Mouse (Mus musculus): ENCODE results near the gene Pitpnc1. TPM values are rescaled to one million over a fixed set of nuclear protein-coding genes. Genes with fewer than 3 reads are reported as not detected.

The Pitpnc1 gene
- polyA plus RNA-seq, 1 experiment: 0.74 TPM

DNA sequence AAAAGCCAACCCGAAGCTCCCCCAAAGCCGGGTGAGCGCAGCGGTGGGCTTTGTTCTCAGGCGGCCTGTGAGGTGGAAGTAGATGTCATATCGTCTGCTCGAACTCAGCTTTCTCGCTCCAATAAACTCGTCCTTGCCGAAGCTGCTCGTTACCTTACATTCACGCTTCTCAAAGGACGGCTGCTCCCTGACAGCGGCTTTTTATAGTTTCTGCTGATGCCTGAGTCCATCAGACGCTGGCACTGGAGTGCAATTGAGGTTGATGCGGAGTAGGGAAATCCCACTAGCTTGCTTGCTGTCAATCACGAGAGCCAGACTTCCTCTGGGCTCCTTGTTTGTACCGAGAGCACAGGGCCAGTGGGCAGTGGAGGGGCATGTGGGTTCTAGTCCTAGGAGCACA lies 147.3 kb downstream of the Pitpnc1 start:
- H3ac ChIP-seq (ENCODE audit: control insufficient read depth, insufficient read length): no peak overlapping the region
- H3K4me3 ChIP-seq: no peak overlapping the region
- TF ChIP-seq REST (IDR thresholded peaks at IDR 0.05; ENCODE audit: insufficient read depth, insufficient read length) (no peak), POLR2A (IDR thresholded peaks at IDR 0.05; ENCODE audit: insufficient read length, low read depth) (no peak), MYOG (IDR thresholded peaks at IDR 0.05; ENCODE audit: control insufficient read depth in 1 of 3, insufficient read depth in 1 of 3, insufficient read length in 2 of 3, low read depth in 2 of 3) (no peak), CEBPB (IDR thresholded peaks at IDR 0.05; ENCODE audit: insufficient read depth, poor library complexity, severe bottlenecking) (no peak), POLR2AphosphoS2 (IDR thresholded peaks at IDR 0.05; ENCODE audit: insufficient read length, low read depth) (no peak), MYOD1 (IDR thresholded peaks at IDR 0.05; ENCODE audit: control insufficient read depth in 1 of 3, insufficient read length in 2 of 3, low read depth in 2 of 3) (no peak), USF1 (IDR thresholded peaks at IDR 0.05; ENCODE audit: low read depth) (no peak), MAX (IDR thresholded peaks at IDR 0.05; ENCODE audit: low read depth) (no peak), TCF12 (IDR thresholded peaks at IDR 0.05; ENCODE audit: insufficient read depth, poor library complexity, severe bottlenecking) (no peak), TCF3 (IDR thresholded peaks at IDR 0.05; ENCODE audit: insufficient read length, low read depth) (no peak), SRF (IDR thresholded peaks at IDR 0.05; ENCODE audit: control insufficient read depth, insufficient read length, low read depth) (no peak), E2F4 (IDR thresholded peaks at IDR 0.05; ENCODE audit: insufficient read depth) (no peak)
- H3K27me3 ChIP-seq (ENCODE audit: control insufficient read depth, insufficient read depth, insufficient read length): no peaks in the 10 kb centered on the region
- H3K79me2 ChIP-seq (ENCODE audit: control insufficient read depth, insufficient read depth): no peaks in the 10 kb centered on the region
- H3K4me2 ChIP-seq (ENCODE audit: low read depth): no peak overlapping the region
- H3K36me3 ChIP-seq (ENCODE audit: control insufficient read depth, insufficient read depth): no peaks in the 10 kb centered on the region

DNA sequence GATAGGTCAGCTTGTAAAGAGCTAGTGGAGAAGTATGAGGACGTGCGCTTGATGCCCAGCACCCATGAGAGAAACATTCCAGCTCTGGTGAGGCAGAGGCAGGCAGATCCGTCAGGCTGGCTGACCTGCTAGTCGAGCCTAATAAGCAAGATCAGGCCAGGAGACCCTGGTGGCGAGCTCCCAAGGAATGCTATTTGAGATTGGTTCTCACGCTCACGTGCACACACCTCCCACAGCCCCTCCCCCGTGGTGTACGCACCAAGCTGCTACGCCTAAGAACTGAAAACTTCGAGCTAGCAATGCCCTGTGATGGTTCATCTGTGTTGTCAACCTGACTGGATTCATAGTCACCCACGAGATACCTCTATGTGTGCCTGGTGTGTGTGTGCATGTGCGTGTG lies 148.3 kb downstream of the Pitpnc1 start:
- Histone ChIP-seq H3K36me3 (ENCODE audit: control insufficient read depth, insufficient read depth) (no peaks in the 10 kb centered on the region), H3ac (ENCODE audit: control insufficient read depth, insufficient read length) (no peak overlapping the region), H3K79me2 (ENCODE audit: control insufficient read depth, insufficient read depth) (no peaks in the 10 kb centered on the region), H3K4me2 (ENCODE audit: low read depth) (no peak overlapping the region), H3K27me3 (ENCODE audit: control insufficient read depth, insufficient read depth, insufficient read length) (no peaks in the 10 kb centered on the region), H3K4me3 (no peak overlapping the region)
- no peak for TF ChIP-seq MYOD1 (IDR thresholded peaks at IDR 0.05; ENCODE audit: control insufficient read depth in 1 of 3, insufficient read length in 2 of 3, low read depth in 2 of 3)
- no peak for TF ChIP-seq TCF3 (IDR thresholded peaks at IDR 0.05; ENCODE audit: insufficient read length, low read depth)
- TF ChIP-seq E2F4 (IDR thresholded peaks at IDR 0.05; ENCODE audit: insufficient read depth): no peak
- no peak for TF ChIP-seq CEBPB (IDR thresholded peaks at IDR 0.05; ENCODE audit: insufficient read depth, poor library complexity, severe bottlenecking)
- TF ChIP-seq SRF (IDR thresholded peaks at IDR 0.05; ENCODE audit: control insufficient read depth, insufficient read length, low read depth): no peak
- TF ChIP-seq POLR2A (IDR thresholded peaks at IDR 0.05; ENCODE audit: insufficient read length, low read depth): no peak
- no peak for TF ChIP-seq TCF12 (IDR thresholded peaks at IDR 0.05; ENCODE audit: insufficient read depth, poor library complexity, severe bottlenecking)
- TF ChIP-seq POLR2AphosphoS2 (IDR thresholded peaks at IDR 0.05; ENCODE audit: insufficient read length, low read depth): no peak
- no peak for TF ChIP-seq MYOG (IDR thresholded peaks at IDR 0.05; ENCODE audit: control insufficient read depth in 1 of 3, insufficient read depth in 1 of 3, insufficient read length in 2 of 3, low read depth in 2 of 3)
- no peak for TF ChIP-seq USF1 (IDR thresholded peaks at IDR 0.05; ENCODE audit: low read depth)
- no peak for TF ChIP-seq REST (IDR thresholded peaks at IDR 0.05; ENCODE audit: insufficient read depth, insufficient read length)
- no peak for TF ChIP-seq MAX (IDR thresholded peaks at IDR 0.05; ENCODE audit: low read depth)

DNA sequence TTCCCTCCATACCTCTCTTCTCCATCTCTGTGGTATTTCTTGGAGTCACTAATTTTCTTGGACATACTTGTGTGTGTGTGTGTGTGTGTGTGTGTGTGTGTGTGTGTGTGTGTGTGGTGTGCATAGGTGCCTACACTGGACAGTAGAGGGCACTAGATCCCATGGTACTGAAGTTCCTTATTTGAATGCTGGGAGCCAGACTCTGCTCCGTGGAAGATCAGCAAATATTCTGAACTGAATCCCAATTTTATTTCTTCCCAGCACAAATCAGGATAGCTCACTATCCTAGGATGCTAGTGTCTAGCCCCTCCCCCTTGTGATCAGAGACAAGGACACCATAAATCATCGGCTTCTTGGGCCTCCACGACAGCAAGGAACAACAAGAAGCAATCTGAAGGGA lies 148.7 kb downstream of the Pitpnc1 start:
- H3K36me3 ChIP-seq (ENCODE audit: control insufficient read depth, insufficient read depth): no peaks in the 10 kb centered on the region
- no peak overlapping the region for H3K4me3 ChIP-seq
- H3K79me2 ChIP-seq (ENCODE audit: control insufficient read depth, insufficient read depth): no peaks in the 10 kb centered on the region
- TF ChIP-seq POLR2A (IDR thresholded peaks at IDR 0.05; ENCODE audit: insufficient read length, low read depth) (no peak), REST (IDR thresholded peaks at IDR 0.05; ENCODE audit: insufficient read depth, insufficient read length) (no peak), MAX (IDR thresholded peaks at IDR 0.05; ENCODE audit: low read depth) (no peak), MYOD1 (IDR thresholded peaks at IDR 0.05; ENCODE audit: control insufficient read depth in 1 of 3, insufficient read length in 2 of 3, low read depth in 2 of 3) (no peak), SRF (IDR thresholded peaks at IDR 0.05; ENCODE audit: control insufficient read depth, insufficient read length, low read depth) (no peak), USF1 (IDR thresholded peaks at IDR 0.05; ENCODE audit: low read depth) (no peak), TCF3 (IDR thresholded peaks at IDR 0.05; ENCODE audit: insufficient read length, low read depth) (no peak), E2F4 (IDR thresholded peaks at IDR 0.05; ENCODE audit: insufficient read depth) (no peak), POLR2AphosphoS2 (IDR thresholded peaks at IDR 0.05; ENCODE audit: insufficient read length, low read depth) (no peak), TCF12 (IDR thresholded peaks at IDR 0.05; ENCODE audit: insufficient read depth, poor library complexity, severe bottlenecking) (no peak)
- no peak overlapping the region for H3K4me2 ChIP-seq (ENCODE audit: low read depth)
- no peak overlapping the region for H3ac ChIP-seq (ENCODE audit: control insufficient read depth, insufficient read length)
- H3K27me3 ChIP-seq (ENCODE audit: control insufficient read depth, insufficient read depth, insufficient read length): no peaks in the 10 kb centered on the region

DNA sequence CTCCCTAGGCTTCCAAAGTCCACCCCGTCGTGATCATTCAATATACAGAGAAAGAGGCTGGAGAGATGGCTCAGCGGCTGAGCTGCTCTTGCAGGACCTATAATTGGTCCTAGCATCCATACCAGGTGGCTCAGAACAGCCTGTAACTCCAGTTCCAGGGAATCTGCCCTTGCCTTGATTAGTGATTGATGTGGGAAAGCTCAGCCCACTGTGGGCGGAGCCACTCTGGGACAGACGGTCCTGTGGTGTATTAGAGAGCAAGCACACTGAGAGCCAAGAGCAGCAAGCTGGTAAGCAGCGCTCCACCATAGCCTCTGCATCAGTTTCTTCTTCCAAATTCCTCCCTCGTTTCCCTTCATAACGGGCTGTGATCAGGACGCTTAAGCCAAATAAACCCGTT lies 150.6 kb downstream of the Pitpnc1 start:
- Histone ChIP-seq H3ac (ENCODE audit: control insufficient read depth, insufficient read length) (no peak overlapping the region), H3K27me3 (ENCODE audit: control insufficient read depth, insufficient read depth, insufficient read length) (no peaks in the 10 kb centered on the region), H3K4me2 (ENCODE audit: low read depth) (no peak overlapping the region), H3K36me3 (ENCODE audit: control insufficient read depth, insufficient read depth) (no peaks in the 10 kb centered on the region), H3K4me3 (no peak overlapping the region), H3K79me2 (ENCODE audit: control insufficient read depth, insufficient read depth) (no peaks in the 10 kb centered on the region)
- TF ChIP-seq CEBPB (IDR thresholded peaks at IDR 0.05; ENCODE audit: insufficient read depth, poor library complexity, severe bottlenecking): no peak
- no peak for TF ChIP-seq POLR2AphosphoS2 (IDR thresholded peaks at IDR 0.05; ENCODE audit: insufficient read length, low read depth)

DNA sequence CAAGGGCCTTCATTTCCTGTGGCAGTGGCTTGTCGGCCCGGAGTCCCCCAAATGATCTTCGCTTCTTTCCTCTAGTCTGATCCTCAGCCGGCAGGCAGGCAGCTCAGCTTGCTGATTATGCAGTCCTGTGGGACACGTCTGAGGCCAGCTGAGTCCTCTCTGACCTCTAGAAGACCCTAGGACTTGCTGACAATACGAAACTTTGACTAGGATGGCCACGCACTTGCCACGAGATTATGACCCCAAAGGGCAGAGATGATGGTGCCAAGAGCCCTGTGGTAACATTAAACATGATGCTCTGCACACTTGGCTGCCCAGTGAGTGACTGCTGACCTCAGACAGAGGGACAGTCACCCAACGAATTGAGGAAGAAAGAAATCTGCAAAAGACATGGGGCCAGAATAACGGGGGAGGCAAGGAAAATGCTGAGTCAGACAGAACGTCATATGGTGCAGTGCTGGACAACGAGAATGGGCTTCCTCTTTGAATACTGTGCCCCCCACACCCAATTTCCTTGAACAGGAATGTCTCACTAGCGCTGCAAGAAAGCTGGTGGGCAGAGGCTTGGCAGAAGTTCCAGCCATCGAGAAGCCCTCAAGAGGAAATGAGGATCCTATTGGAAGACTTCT lies 152.7 kb downstream of the Pitpnc1 start:
- Histone ChIP-seq H3K27me3 (ENCODE audit: control insufficient read depth, insufficient read depth, insufficient read length) (no peaks in the 10 kb centered on the region), H3K4me3 (no peak overlapping the region), H3ac (ENCODE audit: control insufficient read depth, insufficient read length) (no peak overlapping the region), H3K4me2 (ENCODE audit: low read depth) (no peak overlapping the region), H3K79me2 (ENCODE audit: control insufficient read depth, insufficient read depth) (no peaks in the 10 kb centered on the region), H3K36me3 (ENCODE audit: control insufficient read depth, insufficient read depth) (no peaks in the 10 kb centered on the region)
- TF ChIP-seq CEBPB (IDR thresholded peaks at IDR 0.05; ENCODE audit: insufficient read depth, poor library complexity, severe bottlenecking) (no peak), MAX (IDR thresholded peaks at IDR 0.05; ENCODE audit: low read depth) (no peak), SRF (IDR thresholded peaks at IDR 0.05; ENCODE audit: control insufficient read depth, insufficient read length, low read depth) (no peak), MYOD1 (IDR thresholded peaks at IDR 0.05; ENCODE audit: control insufficient read depth in 1 of 3, insufficient read length in 2 of 3, low read depth in 2 of 3) (no peak), TCF12 (IDR thresholded peaks at IDR 0.05; ENCODE audit: insufficient read depth, poor library complexity, severe bottlenecking) (no peak), POLR2A (IDR thresholded peaks at IDR 0.05; ENCODE audit: insufficient read length, low read depth) (no peak), USF1 (IDR thresholded peaks at IDR 0.05; ENCODE audit: low read depth) (no peak), TCF3 (IDR thresholded peaks at IDR 0.05; ENCODE audit: insufficient read length, low read depth) (no peak)
